Mouse (Mus musculus): ENCODE data around the gene Pmfbp1. TPM values are rescaled to one million over a fixed set of nuclear protein-coding genes. Genes with fewer than 3 reads are reported as not detected.

Pmfbp1 gene
- polyA plus RNA-seq, 1 experiment from 2014 or later = not detected

GRCm38 (mm10) chr8:109591367-109591766, 97.5 kb downstream of the Pmfbp1 start:
- WGBS (ENCODE audit: missing documents) = 94% methylated on average over 3 of the region's 3 CpGs
- H3K4me3 ChIP-seq (ENCODE audit: inconsistent target) = no peak overlapping the region
- no peaks in the 10 kb centered on the region for H3K79me2 ChIP-seq (ENCODE audit: inconsistent target)
- peaks cover 9% of the 10 kb centered on the region; the same call in 1 of the 2 replicates for H3K36me3 ChIP-seq (ENCODE audit: inconsistent target)
- no peak overlapping the region for H3K27ac ChIP-seq

- Histone ChIP-seq H3K4me3 (ENCODE audit: inconsistent target) (no peak overlapping the region), H3K27ac (no peak overlapping the region), H3K79me2 (ENCODE audit: inconsistent target) (no peaks in the 10 kb centered on the region), H3K36me3 (ENCODE audit: inconsistent target) (peaks cover 9% of the 10 kb centered on the region; the same call in 1 of the 2 replicates)
- WGBS (ENCODE audit: missing documents) = 93% methylated on average over 5 of the region's 5 CpGs
These were observed 98.3 kb downstream of the Pmfbp1 start for GRCm38 (mm10) chr8:109592164-109592563.

Other genes starting within 250 kb of the Pmfbp1 start
- gene Dhx38, start 71.8 kb downstream of the Pmfbp1 start, polyA plus RNA-seq (2018) = 29.7 to 48.5 TPM (median 41.9 TPM) in 3 replicates
- gene Txnl4b, start 71.9 kb downstream of the Pmfbp1 start, polyA plus RNA-seq (2018) = 7.9 to 15.1 TPM (median 9.1 TPM) in 3 replicates
- 0.70 to 2.3 TPM (median 1.1 TPM) in 3 replicates for gene Hp, start 85.1 kb downstream of the Pmfbp1 start, polyA plus RNA-seq (2018)
- 4.3 to 14.5 TPM (median 6.6 TPM) in 3 replicates for gene Dhodh, start 114.6 kb downstream of the Pmfbp1 start, polyA plus RNA-seq (2018)
- gene Pkd1l3, start 120.5 kb downstream of the Pmfbp1 start, polyA plus RNA-seq (2018) = 0.07 to 0.17 TPM (median 0.11 TPM) in 3 replicates
- 79.1 to 112 TPM (median 87.3 TPM) in 3 replicates for gene Ist1, start 199.2 kb downstream of the Pmfbp1 start, polyA plus RNA-seq (2018)
- 9.2 to 15.3 TPM (median 14.5 TPM) in 3 replicates for gene Zfp821, start 211.5 kb downstream of the Pmfbp1 start, polyA plus RNA-seq (2018)
- gene Atxn1l, start 243.7 kb downstream of the Pmfbp1 start, polyA plus RNA-seq (2018) = 15.8 to 17.7 TPM (median 17.0 TPM) in 3 replicates

Data from macrophage (primary cell).